Mouse (Mus musculus) liver, embryonic 14.5 days (tissue): ENCODE measurements around the gene Racgap1. TPM values are rescaled to one million over a fixed set of nuclear protein-coding genes. Genes with fewer than 3 reads are reported as not detected.

Source experiments
- ATAC-seq: fragments of 200-750 bp; cut with Nextera tagmentation; 2 replicates; pipeline ENCODE4 v1.8.0; 2017; ENCODE audit warnings: moderate number of reproducible peaks, mild to moderate bottlenecking, moderate library complexity; ENCODE audit not compliant: insufficient read depth
- DNase-seq, 3 experiments: peaks; one replicate each; pipeline ENCODE4 v3.0.0-alpha.2; 2012 to 2013; ENCODE audit warnings: low read depth in 3 of 3, low spot score in 3 of 3
- H3K27ac ChIP-seq: fragments of 300-500 bp; sonication (generic); 2 replicates; pipeline ENCODE4 v1.5.1; 2014; ENCODE audit warnings: moderate library complexity, mild to moderate bottlenecking, control low read depth, inconsistent platforms
- H3K27me3 ChIP-seq: fragments of 300-500 bp; sonication (generic); 2 replicates; pipeline ENCODE4 v1.6.1; 2014; ENCODE audit warnings: mild to moderate bottlenecking, low read length, moderate library complexity; ENCODE audit not compliant: control insufficient read depth, insufficient read depth
- H3K36me3 ChIP-seq: fragments of 300-500 bp; sonication (generic); replicated peaks from 2 replicates; pipeline ENCODE4 v1.6.1; 2014; ENCODE audit warnings: low read depth; ENCODE audit not compliant: control insufficient read depth, insufficient read depth
- H3K4me1 ChIP-seq, 2 experiments: fragments of 200-500 bp in 1 of 2; fragments of 300-500 bp in 1 of 2; sonication (generic) in 1 of 2; replicated peaks; 2 replicates each; pipeline ENCODE4 v1.6.1; 2012 to 2014; ENCODE audit warnings: antibody characterized with exemption in 1 of 2, inconsistent platforms in 1 of 2, low read length in 1 of 2; ENCODE audit not compliant: control insufficient read depth in 2 of 2, insufficient read depth in 2 of 2
- H3K4me2 ChIP-seq: fragments of 300-500 bp; sonication (generic); 2 replicates; pipeline ENCODE4 v1.6.1; 2014; ENCODE audit warnings: low read depth, mild to moderate bottlenecking, control low read depth, moderate library complexity
- H3K4me3 ChIP-seq, 2 experiments: fragments of 200-500 bp in 1 of 2; fragments of 300-500 bp in 1 of 2; sonication (generic) in 1 of 2; 2 replicates each; pipeline ENCODE4 v1.5.1; 2012 to 2014; ENCODE audit warnings: low read depth in 2 of 2, low read length in 2 of 2, mild to moderate bottlenecking in 2 of 2, control low read depth in 1 of 2, inconsistent platforms in 1 of 2, moderate library complexity in 1 of 2; ENCODE audit not compliant: insufficient read depth in 1 of 2
- H3K9ac ChIP-seq: fragments of 300-500 bp; sonication (generic); replicated peaks from 2 replicates; pipeline ENCODE4 v1.6.1; 2014; ENCODE audit warnings: mild to moderate bottlenecking, control low read depth, moderate library complexity
- H3K9me3 ChIP-seq: fragments of 300-500 bp; sonication (generic); 2 replicates; pipeline ENCODE4 v1.6.1; 2016; ENCODE audit warnings: low read length, mixed read lengths; ENCODE audit not compliant: control insufficient read depth
- CTCF ChIP-seq: IDR thresholded peaks from 2 replicates; pipeline ENCODE4 v1.5.1; 2016; ENCODE audit warnings: antibody characterized with exemption, low read depth, control low read depth
- EP300 ChIP-seq: IDR thresholded peaks from 2 replicates; pipeline ENCODE4 v1.6.1; 2016; ENCODE audit warnings: antibody characterized with exemption, low read depth
- WGBS: fragments of 180-500 bp; shearing (Covaris S2); extraction: QIAGEN DNeasy Blood & Tissue Kit; methylation state at CpG from one replicate; pipeline ENCODE4 v1.1.7; 2014; ENCODE audit not compliant: insufficient replicate concordance; 5-methylcytosine and 5-hydroxymethylcytosine counted together
- polyA plus RNA-seq, 2 experiments: library from polyadenylated mRNA; depleted of rRNA in 1 of 2; stranded (reverse) in 1 of 2; unstranded in 1 of 2; fragments of >200 nt; fragmentation: Nextera tagmentation in 1 of 2; extraction: Ambion mirVana in 1 of 2; gene quantifications; 2 replicates each; pipeline versions ENCODE4 v1.2.1 to v1.2.3; 2012 to 2014

Gene Racgap1
- polyA plus RNA-seq, 2 experiments: 51.1 to 53.5 TPM

- no peak for TF ChIP-seq EP300
- no peak for TF ChIP-seq CTCF
- 51% methylated on average over 17 of the region's 17 CpGs for WGBS
- Histone ChIP-seq H3K9ac (no peak overlapping the region), H3K27me3 (peaks cover 15% of the 10 kb centered on the region), H3K4me2 (no peak overlapping the region), H3K4me1 (no peaks in the 10 kb centered on the region), H3K36me3 (no peaks in the 10 kb centered on the region), H3K9me3 (no peaks in the 10 kb centered on the region), H3K27ac (no peak overlapping the region), H3K4me3 (no peak overlapping the region)
- DNase-seq (no peak), ATAC-seq (no peak)
These were observed 52.0 kb downstream of the Racgap1 start for GRCm38 (mm10) chr15:99599245-99600070.

GRCm38 (mm10) chr15:99597596-99597995 is 53.9 kb downstream of the Racgap1 start:
- TF ChIP-seq EP300 (no peak), CTCF (no peak)
- H3K27me3 ChIP-seq: peaks cover 27% of the 10 kb centered on the region
- ATAC-seq (no peak), DNase-seq (no peak)
- H3K9me3 ChIP-seq: no peaks in the 10 kb centered on the region
- H3K4me2 ChIP-seq: no peak overlapping the region
- H3K4me1 ChIP-seq: no peaks in the 10 kb centered on the region
- H3K9ac ChIP-seq: no peak overlapping the region
- WGBS: 52% methylated on average over 8 of the region's 8 CpGs
- no peak overlapping the region for H3K27ac ChIP-seq
- H3K36me3 ChIP-seq: no peaks in the 10 kb centered on the region
- no peak overlapping the region for H3K4me3 ChIP-seq

- 43% methylated on average over 7 of the region's 7 CpGs for WGBS
- DNase-seq (no peak), ATAC-seq (no peak)
- Histone ChIP-seq H3K4me2 (no peak overlapping the region), H3K36me3 (no peaks in the 10 kb centered on the region), H3K27ac (no peak overlapping the region), H3K9ac (no peak overlapping the region), H3K4me3 (no peak overlapping the region), H3K4me1 (no peaks in the 10 kb centered on the region), H3K27me3 (peaks cover 34% of the 10 kb centered on the region), H3K9me3 (no peaks in the 10 kb centered on the region)
- no peak for TF ChIP-seq EP300
- no peak for TF ChIP-seq CTCF
These were observed 54.6 kb downstream of the Racgap1 start for GRCm38 (mm10) chr15:99596841-99597240.

- Histone ChIP-seq H3K27ac (no peak overlapping the region), H3K4me3 (no peak overlapping the region), H3K9me3 (no peaks in the 10 kb centered on the region), H3K27me3 (peaks cover 41% of the 10 kb centered on the region), H3K36me3 (no peaks in the 10 kb centered on the region), H3K9ac (no peak overlapping the region), H3K4me1 (no peaks in the 10 kb centered on the region), H3K4me2 (no peak overlapping the region)
- WGBS: under 1% methylated on average over 7 of the region's 7 CpGs
- TF ChIP-seq CTCF: peak; percentile 93
- TF ChIP-seq EP300: no peak
- DNase-seq (peak; percentile 54 to 66 (median 60)), ATAC-seq (peak; percentile 67; the same call in 1 of the 2 replicates)
These were observed 55.3 kb downstream of the Racgap1 start for GRCm38 (mm10) chr15:99596056-99596687.

- ATAC-seq (no peak), DNase-seq (no peak)
- peaks cover 45% of the 10 kb centered on the region for H3K27me3 ChIP-seq
- H3K4me2 ChIP-seq: no peak overlapping the region
- no peak overlapping the region for H3K27ac ChIP-seq
- H3K9ac ChIP-seq: no peak overlapping the region
- H3K9me3 ChIP-seq: no peaks in the 10 kb centered on the region
- WGBS: 60% methylated on average over 10 of the region's 10 CpGs
- no peaks in the 10 kb centered on the region for H3K4me1 ChIP-seq
- H3K4me3 ChIP-seq: no peak overlapping the region
- no peak for TF ChIP-seq CTCF
- no peak for TF ChIP-seq EP300
- H3K36me3 ChIP-seq: no peaks in the 10 kb centered on the region
These were observed 56.5 kb downstream of the Racgap1 start for GRCm38 (mm10) chr15:99594951-99595350.
